ENCODE assay signal across 8 mouse cellular contexts in the genomic region with DNA sequence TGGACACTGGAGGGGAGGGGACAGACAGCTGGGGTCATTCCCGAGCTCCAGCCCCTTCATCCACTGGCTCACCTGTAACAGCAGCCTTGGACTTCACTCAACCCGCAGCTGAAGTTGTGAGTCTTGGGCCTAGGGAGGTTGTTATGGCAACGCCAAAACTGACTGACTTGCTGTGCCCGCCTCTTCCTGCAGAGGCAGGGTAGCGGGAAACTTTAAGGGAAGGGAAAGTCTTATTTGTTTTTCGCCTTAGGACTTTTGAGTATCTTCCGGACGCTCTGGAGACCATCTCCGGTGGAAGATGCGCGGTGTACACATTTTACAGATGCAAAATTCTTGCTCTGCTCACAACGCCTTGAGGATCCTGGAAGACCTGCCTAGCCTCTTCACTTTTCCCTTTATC. TPM values are rescaled to one million over a fixed set of nuclear protein-coding genes. Genes with fewer than 3 reads are reported as not detected.
DNase-seq lines count a peak whose midpoint lies in the region; ATAC-seq and TF ChIP-seq lines count a peak whose summit lies in the region.

No protein-coding gene starts in this region.

- TF ChIP-seq POLR2A in limb, embryonic 14.5 days (IDR thresholded peaks at IDR 0.05; ENCODE audit: borderline replicate concordance, extremely low read depth, insufficient read depth, insufficient read length): no peak

- H3K4me3 ChIP-seq in kidney, embryonic 15.5 days (replicated peaks): peak overlapping the region; percentile 25
- 0 out of 2 replicates have a peak overlapping the region, but pooled peaks have one; percentile 22 for H3K4me3 ChIP-seq in heart, embryonic 16.5 days (ENCODE audit: low read length)
- peak overlapping the region; percentile 16 for H3K4me3 ChIP-seq in limb, embryonic 14.5 days (replicated peaks; ENCODE audit: low read length)
- no peak overlapping the region for H3K4me3 ChIP-seq in midbrain, embryonic 14.5 days (replicated peaks; ENCODE audit: low read depth, low read length)

- no peaks in the 10 kb centered on the region for H3K36me3 ChIP-seq in kidney, embryonic 15.5 days
- no peaks in the 10 kb centered on the region for H3K36me3 ChIP-seq in heart, embryonic 16.5 days (ENCODE audit: control insufficient read depth, insufficient read depth)
- no peaks in the 10 kb centered on the region for H3K36me3 ChIP-seq in limb, embryonic 14.5 days (ENCODE audit: control insufficient read depth, insufficient read depth, low read length)
- no peaks in the 10 kb centered on the region for H3K36me3 ChIP-seq in midbrain, embryonic 14.5 days (ENCODE audit: control insufficient read depth, insufficient read depth, low read length)

- H3K27me3 ChIP-seq in kidney, embryonic 15.5 days: no peaks in the 10 kb centered on the region
- H3K27me3 ChIP-seq in heart, embryonic 16.5 days (ENCODE audit: control insufficient read depth, insufficient read depth, low read length): no peaks in the 10 kb centered on the region
- no peaks in the 10 kb centered on the region for H3K27me3 ChIP-seq in limb, embryonic 14.5 days (ENCODE audit: control insufficient read depth, insufficient read depth, low read length)
- H3K27me3 ChIP-seq in midbrain, embryonic 14.5 days (ENCODE audit: control insufficient read depth, insufficient read depth, low read length): no peaks in the 10 kb centered on the region

- peak overlapping the region; percentile 22; the same call in 1 of the 2 replicates for H3K9ac ChIP-seq in kidney, embryonic 15.5 days
- H3K9ac ChIP-seq in heart, embryonic 16.5 days (ENCODE audit: low read length): peak overlapping the region; percentile 65
- peak overlapping the region; percentile 52 for H3K9ac ChIP-seq in limb, embryonic 14.5 days (ENCODE audit: low read depth, low read length, severe bottlenecking)
- no peak overlapping the region for H3K9ac ChIP-seq in midbrain, embryonic 14.5 days (replicated peaks; ENCODE audit: low read length)

- no peaks in the 10 kb centered on the region for H3K9me3 ChIP-seq in kidney, embryonic 15.5 days (replicated peaks)
- H3K9me3 ChIP-seq in heart, embryonic 16.5 days (replicated peaks; ENCODE audit: control insufficient read depth, low read length): no peaks in the 10 kb centered on the region
- no peaks in the 10 kb centered on the region for H3K9me3 ChIP-seq in limb, embryonic 14.5 days (ENCODE audit: control insufficient read depth, low read length)
- no peaks in the 10 kb centered on the region for H3K9me3 ChIP-seq in midbrain, embryonic 14.5 days (ENCODE audit: control insufficient read depth, low read length)

- peaks cover 14% of the 10 kb centered on the region for H3K4me1 ChIP-seq in kidney, embryonic 15.5 days
- H3K4me1 ChIP-seq in heart, embryonic 16.5 days (ENCODE audit: control insufficient read depth, insufficient read depth, low read length): peaks cover 10% of the 10 kb centered on the region
- peaks cover 9% of the 10 kb centered on the region; the same call in 1 of the 2 replicates for H3K4me1 ChIP-seq in limb, embryonic 14.5 days (ENCODE audit: control insufficient read depth, insufficient read depth, low read length)
- no peaks in the 10 kb centered on the region for H3K4me1 ChIP-seq in midbrain, embryonic 14.5 days (ENCODE audit: control insufficient read depth, insufficient read depth, low read length)

- DNase-seq in kidney, adult 9 months: no peak
- peak; percentile 63 for DNase-seq in brain, adult 2 months (ENCODE audit: low read depth, low spot score)
- peak; percentile 70 for DNase-seq in limb, embryonic 14.5 days (ENCODE audit: low spot score)
- DNase-seq in midbrain, embryonic 14.5 days: peak; percentile 70
- DNase-seq in cerebellum, adult 9-11 months: no peak
- no peak for DNase-seq in spleen, adult 12 weeks (ENCODE audit: low spot score)

- peak overlapping the region; percentile 58 for H3K4me2 ChIP-seq in kidney, embryonic 15.5 days
- peak overlapping the region; percentile 59 for H3K4me2 ChIP-seq in heart, embryonic 16.5 days (ENCODE audit: low read depth, low read length)
- peak overlapping the region; percentile 45 for H3K4me2 ChIP-seq in limb, embryonic 14.5 days (replicated peaks; ENCODE audit: low read depth, low read length, severe bottlenecking)
- H3K4me2 ChIP-seq in midbrain, embryonic 14.5 days (ENCODE audit: low read length): peak overlapping the region; percentile 19

- H3K27ac ChIP-seq in kidney, embryonic 15.5 days: peak overlapping the region; percentile 66
- no peak overlapping the region for H3K27ac ChIP-seq in heart, embryonic 16.5 days (ENCODE audit: low read length)
- H3K27ac ChIP-seq in limb, embryonic 14.5 days (replicated peaks; ENCODE audit: low read depth, low read length): no peak overlapping the region
- H3K27ac ChIP-seq in midbrain, embryonic 14.5 days (replicated peaks; ENCODE audit: low read depth, low read length): no peak overlapping the region

- WGBS in kidney, embryonic 15.5 days: 5% methylated on average over 12 of the region's 12 CpGs
- 7% methylated on average over 12 of the region's 12 CpGs for WGBS in heart, embryonic 16.5 days
- WGBS in limb, embryonic 14.5 days: 6% methylated on average over 11 of the region's 12 CpGs
- under 1% methylated on average over 12 of the region's 12 CpGs for WGBS in midbrain, embryonic 14.5 days

- ATAC-seq in kidney, embryonic 15.5 days (replicated peaks; ENCODE audit: low FRiP score): peak; percentile 60
- no peak for ATAC-seq in heart, embryonic 16.5 days (replicated peaks; ENCODE audit: extremely low read depth, insufficient read depth, low FRiP score)
- ATAC-seq in limb, embryonic 14.5 days (ENCODE audit: low FRiP score, low read depth): peak; percentile 60; the same call in 1 of the 2 replicates
- ATAC-seq in midbrain, embryonic 14.5 days (ENCODE audit: low FRiP score, low TSS enrichment): no peak

RNA-seq across cellular contexts. Expression of a gene that starts 2.5 kb away (rescaled TPM):
- polyA plus RNA-seq in kidney, embryonic 15.5 days (2015; fragmentation: Nextera tagmentation; extraction: Ambion mirVana): 0.26 TPM in 1 of 2 replicates, not detected in the other
- 0.37 and 1.5 TPM in 2 replicates for polyA plus RNA-seq in heart, embryonic 16.5 days (2015; fragmentation: Nextera tagmentation; extraction: Ambion mirVana)
- not detected in 2 replicates for polyA plus RNA-seq in limb, embryonic 14.5 days (2012; rRNA removed)
- not detected in 2 replicates for polyA plus RNA-seq in limb, embryonic 14.5 days (2014; fragmentation: Nextera tagmentation; extraction: Ambion mirVana)
- not detected in 2 replicates for polyA plus RNA-seq in midbrain, embryonic 14.5 days (2014; fragmentation: Nextera tagmentation; extraction: Ambion mirVana)

RNA-seq across cellular contexts. Expression of a gene that starts 18.9 kb away (rescaled TPM):
- polyA plus RNA-seq in kidney, embryonic 15.5 days (2015; fragmentation: Nextera tagmentation; extraction: Ambion mirVana): 15.3 and 19.2 TPM in 2 replicates
- 14.6 and 14.9 TPM in 2 replicates for polyA plus RNA-seq in heart, embryonic 16.5 days (2015; fragmentation: Nextera tagmentation; extraction: Ambion mirVana)
- polyA plus RNA-seq in limb, embryonic 14.5 days (2012; rRNA removed): 21.0 and 21.8 TPM in 2 replicates
- polyA plus RNA-seq in limb, embryonic 14.5 days (2014; fragmentation: Nextera tagmentation; extraction: Ambion mirVana): 13.8 and 14.8 TPM in 2 replicates
- 12.7 and 13.1 TPM in 2 replicates for polyA plus RNA-seq in midbrain, embryonic 14.5 days (2014; fragmentation: Nextera tagmentation; extraction: Ambion mirVana)

RNA-seq across cellular contexts. Expression of a gene that starts 34.4 kb away (rescaled TPM):
- 17.5 and 18.5 TPM in 2 replicates for polyA plus RNA-seq in kidney, embryonic 15.5 days (2015; fragmentation: Nextera tagmentation; extraction: Ambion mirVana)
- 16.8 and 19.1 TPM in 2 replicates for polyA plus RNA-seq in heart, embryonic 16.5 days (2015; fragmentation: Nextera tagmentation; extraction: Ambion mirVana)
- polyA plus RNA-seq in limb, embryonic 14.5 days (2012; rRNA removed): 25.0 and 35.0 TPM in 2 replicates
- polyA plus RNA-seq in limb, embryonic 14.5 days (2014; fragmentation: Nextera tagmentation; extraction: Ambion mirVana): 20.7 and 20.9 TPM in 2 replicates
- 12.9 and 14.0 TPM in 2 replicates for polyA plus RNA-seq in midbrain, embryonic 14.5 days (2014; fragmentation: Nextera tagmentation; extraction: Ambion mirVana)

RNA-seq across cellular contexts. Expression of a gene that starts 59.6 kb away (rescaled TPM):
- 92.2 and 96.8 TPM in 2 replicates for polyA plus RNA-seq in kidney, embryonic 15.5 days (2015; fragmentation: Nextera tagmentation; extraction: Ambion mirVana)
- polyA plus RNA-seq in heart, embryonic 16.5 days (2015; fragmentation: Nextera tagmentation; extraction: Ambion mirVana): 26.8 and 27.3 TPM in 2 replicates
- 40.9 and 45.8 TPM in 2 replicates for polyA plus RNA-seq in limb, embryonic 14.5 days (2012; rRNA removed)
- polyA plus RNA-seq in limb, embryonic 14.5 days (2014; fragmentation: Nextera tagmentation; extraction: Ambion mirVana): 37.0 and 41.7 TPM in 2 replicates
- 83.3 and 99.9 TPM in 2 replicates for polyA plus RNA-seq in midbrain, embryonic 14.5 days (2014; fragmentation: Nextera tagmentation; extraction: Ambion mirVana)

Comparison
In these comparisons a context has a peak if more than half of its experiments do, and no peak if none do; other contexts are left out.
1. ATAC-seq: peak in kidney, embryonic 15.5 days (single experiment) and limb, embryonic 14.5 days (single experiment); none in heart, embryonic 16.5 days (single experiment) and midbrain, embryonic 14.5 days (single experiment).
2. DNase-seq: peak in brain, adult 2 months (single experiment), limb, embryonic 14.5 days (single experiment) and midbrain, embryonic 14.5 days (single experiment); none in kidney, adult 9 months (single experiment), cerebellum, adult 9-11 months (single experiment) and spleen, adult 12 weeks (single experiment).
3. Peak in every context shown above with its lines, with median percentiles within 50 percentile points of each other: H3K4me2 ChIP-seq.